Mouse (Mus musculus): ENCODE measurements around the gene Pik3r5. TPM values are rescaled to one million over a fixed set of nuclear protein-coding genes. Genes with fewer than 3 reads are reported as not detected.
A peak's percentile ranks its signal among the peaks of the same experiment; 100 is the strongest.

Pik3r5 gene
- 0.26 and 0.44 TPM in 2 replicates for polyA plus RNA-seq (2015; fragmentation: Nextera tagmentation; extraction: Ambion mirVana)

- WGBS: 11% methylated on average over 35 of the region's 35 CpGs
- peak; percentile 89 for ATAC-seq
- Histone ChIP-seq H3K27me3 (replicated peaks; ENCODE audit: control insufficient read depth, insufficient read depth, low read length) (0 out of 2 replicates have a peak, but pooled peaks cover 3% of the 10 kb centered on the region), H3K4me1 (ENCODE audit: control insufficient read depth, insufficient read depth, low read depth, low read length) (peaks cover 5% of the 10 kb centered on the region; the same call in 1 of the 2 replicates), H3K36me3 (ENCODE audit: control insufficient read depth, insufficient read depth, low read length) (no peaks in the 10 kb centered on the region), H3K4me2 (ENCODE audit: low read length) (peak within 1 kb of the TSS; percentile 69), H3K9ac (ENCODE audit: low read depth, low read length) (peak within 1 kb of the TSS; percentile 52), H3K9me3 (ENCODE audit: control insufficient read depth, low read length) (no peaks in the 10 kb centered on the region), H3K4me3 (ENCODE audit: low read length) (peak within 1 kb of the TSS; percentile 41), H3K27ac (ENCODE audit: low read depth, low read length) (no peak within 1 kb of the TSS)
Observed at GRCm38 (mm10) chr11:68431699-68432360, at the start of gene Pik3r5. TSS of gene Pik3r5 (plus strand) at chr11:68432121.

- Histone ChIP-seq H3K4me1 (ENCODE audit: control insufficient read depth, insufficient read depth, low read depth, low read length) (peaks cover 37% of the 10 kb centered on the region), H3K4me3 (ENCODE audit: low read length) (peak overlapping the region; percentile 14), H3K4me2 (ENCODE audit: low read length) (peak overlapping the region; percentile 78), H3K9me3 (ENCODE audit: control insufficient read depth, low read length) (no peaks in the 10 kb centered on the region), H3K27me3 (replicated peaks; ENCODE audit: control insufficient read depth, insufficient read depth, low read length) (peaks cover 5% of the 10 kb centered on the region; the same call in 1 of the 2 replicates), H3K36me3 (ENCODE audit: control insufficient read depth, insufficient read depth, low read length) (no peaks in the 10 kb centered on the region), H3K27ac (ENCODE audit: low read depth, low read length) (no peak overlapping the region), H3K9ac (ENCODE audit: low read depth, low read length) (no peak overlapping the region)
- ATAC-seq: no peak
- 13% methylated on average over 10 of the region's 10 CpGs for WGBS
Observed at GRCm38 (mm10) chr11:68383519-68383918, 48.4 kb upstream of the Pik3r5 start.

DNA sequence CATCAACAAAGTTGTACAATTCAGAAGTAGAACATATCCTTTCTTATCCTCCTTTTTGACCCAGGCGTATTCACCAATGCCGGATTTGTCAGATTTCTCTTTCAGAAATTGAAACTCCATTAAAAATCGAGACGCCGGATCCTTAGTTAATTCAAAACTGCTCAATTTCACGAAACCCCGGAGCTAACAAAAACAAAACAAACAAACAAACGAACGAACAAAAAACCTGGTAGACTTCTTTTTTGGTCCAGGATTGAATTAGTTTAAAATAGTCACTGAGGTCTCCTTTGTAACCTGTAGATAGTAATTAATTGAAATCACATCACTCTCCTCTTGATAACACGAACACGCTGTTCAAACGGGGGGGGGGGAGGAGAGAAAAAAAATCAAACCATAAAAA, 47.8 kb upstream of the Pik3r5 start:
- Histone ChIP-seq H3K9ac (ENCODE audit: low read depth, low read length) (no peak overlapping the region), H3K9me3 (ENCODE audit: control insufficient read depth, low read length) (no peaks in the 10 kb centered on the region), H3K4me1 (ENCODE audit: control insufficient read depth, insufficient read depth, low read depth, low read length) (peaks cover 31% of the 10 kb centered on the region), H3K27me3 (replicated peaks; ENCODE audit: control insufficient read depth, insufficient read depth, low read length) (peaks cover 5% of the 10 kb centered on the region; the same call in 1 of the 2 replicates), H3K36me3 (ENCODE audit: control insufficient read depth, insufficient read depth, low read length) (no peaks in the 10 kb centered on the region), H3K27ac (ENCODE audit: low read depth, low read length) (no peak overlapping the region), H3K4me2 (ENCODE audit: low read length) (peak overlapping the region; percentile 78), H3K4me3 (ENCODE audit: low read length) (peak overlapping the region; percentile 64)
- WGBS: 8% methylated on average over 12 of the region's 12 CpGs
- no peak for ATAC-seq

GRCm38 (mm10) chr11:68384592-68385020, 47.3 kb upstream of the Pik3r5 start:
- peak overlapping the region; percentile 64 for H3K4me3 ChIP-seq (ENCODE audit: low read length)
- peaks cover 9% of the 10 kb centered on the region; the same call in 1 of the 2 replicates for H3K27me3 ChIP-seq (replicated peaks; ENCODE audit: control insufficient read depth, insufficient read depth, low read length)
- no peak overlapping the region for H3K27ac ChIP-seq (ENCODE audit: low read depth, low read length)
- WGBS: 1% methylated on average over 26 of the region's 27 CpGs
- H3K9ac ChIP-seq (ENCODE audit: low read depth, low read length): peak overlapping the region; percentile 67
- ATAC-seq: no peak
- H3K4me1 ChIP-seq (ENCODE audit: control insufficient read depth, insufficient read depth, low read depth, low read length): peaks cover 30% of the 10 kb centered on the region
- no peaks in the 10 kb centered on the region for H3K36me3 ChIP-seq (ENCODE audit: control insufficient read depth, insufficient read depth, low read length)
- H3K4me2 ChIP-seq (ENCODE audit: low read length): peak overlapping the region; percentile 78
- H3K9me3 ChIP-seq (ENCODE audit: control insufficient read depth, low read length): no peaks in the 10 kb centered on the region

- H3K27ac ChIP-seq (ENCODE audit: low read depth, low read length): no peak overlapping the region; the same call in 1 of the 2 replicates
- H3K4me3 ChIP-seq (ENCODE audit: low read length): peak overlapping the region; percentile 64
- peak overlapping the region; percentile 67 for H3K9ac ChIP-seq (ENCODE audit: low read depth, low read length)
- H3K4me1 ChIP-seq (ENCODE audit: control insufficient read depth, insufficient read depth, low read depth, low read length): peaks cover 32% of the 10 kb centered on the region
- H3K27me3 ChIP-seq (replicated peaks; ENCODE audit: control insufficient read depth, insufficient read depth, low read length): peaks cover 9% of the 10 kb centered on the region; the same call in 1 of the 2 replicates
- under 1% methylated on average over 91 of the region's 94 CpGs for WGBS
- ATAC-seq: peak; percentile 41
- no peaks in the 10 kb centered on the region for H3K36me3 ChIP-seq (ENCODE audit: control insufficient read depth, insufficient read depth, low read length)
- no peaks in the 10 kb centered on the region for H3K9me3 ChIP-seq (ENCODE audit: control insufficient read depth, low read length)
- peak overlapping the region; percentile 78 for H3K4me2 ChIP-seq (ENCODE audit: low read length)
Observed at GRCm38 (mm10) chr11:68385021-68385821, 46.7 kb upstream of the Pik3r5 start.

DNA sequence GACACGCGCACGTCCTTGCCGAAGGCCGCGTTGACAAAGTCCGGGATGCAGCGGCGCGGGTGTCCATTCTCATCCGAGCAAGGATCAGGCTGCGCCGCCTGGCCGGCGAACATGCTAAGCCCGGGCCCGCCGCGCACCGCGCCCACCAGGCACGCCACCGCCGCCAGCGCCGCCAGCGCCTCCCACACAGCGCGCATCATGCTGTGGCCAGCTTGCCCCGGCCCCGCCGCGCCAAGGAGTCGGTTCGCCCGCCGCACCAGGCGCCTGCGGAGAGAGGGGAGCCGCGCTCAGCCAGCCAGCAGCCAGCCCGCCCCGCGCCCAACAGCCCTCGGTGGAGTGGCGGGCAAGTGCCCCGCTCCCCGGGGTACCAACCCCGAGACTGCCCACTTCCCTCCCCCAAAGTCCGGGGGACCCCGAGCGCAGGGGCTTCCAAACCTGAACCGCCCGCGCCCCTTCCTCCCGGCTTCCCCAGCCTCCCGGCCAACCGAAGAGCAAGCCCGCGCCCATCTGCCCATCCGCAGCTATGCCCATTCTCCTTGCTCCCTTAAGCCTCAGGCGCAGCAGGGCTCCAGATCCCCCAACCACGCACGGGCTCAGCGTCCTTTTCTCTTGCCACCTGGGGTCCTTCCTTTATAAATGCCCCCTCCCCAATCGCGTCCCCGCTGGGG, 45.9 kb upstream of the Pik3r5 start:
- 0% methylated on average over 44 of the region's 68 CpGs for WGBS
- Histone ChIP-seq H3K9me3 (ENCODE audit: control insufficient read depth, low read length) (no peaks in the 10 kb centered on the region), H3K27me3 (replicated peaks; ENCODE audit: control insufficient read depth, insufficient read depth, low read length) (peaks cover 17% of the 10 kb centered on the region), H3K27ac (ENCODE audit: low read depth, low read length) (peak overlapping the region; percentile 71), H3K36me3 (ENCODE audit: control insufficient read depth, insufficient read depth, low read length) (no peaks in the 10 kb centered on the region), H3K4me3 (ENCODE audit: low read length) (peak overlapping the region; percentile 64), H3K9ac (ENCODE audit: low read depth, low read length) (peak overlapping the region; percentile 67), H3K4me1 (ENCODE audit: control insufficient read depth, insufficient read depth, low read depth, low read length) (peaks cover 32% of the 10 kb centered on the region), H3K4me2 (ENCODE audit: low read length) (peak overlapping the region; percentile 78)
- ATAC-seq: peak; percentile 21

- under 1% methylated on average over 60 of the region's 90 CpGs for WGBS
- H3K9me3 ChIP-seq (ENCODE audit: control insufficient read depth, low read length): no peaks in the 10 kb centered on the region
- peak overlapping the region; percentile 67 for H3K9ac ChIP-seq (ENCODE audit: low read depth, low read length)
- H3K27me3 ChIP-seq (replicated peaks; ENCODE audit: control insufficient read depth, insufficient read depth, low read length): peaks cover 23% of the 10 kb centered on the region
- H3K4me1 ChIP-seq (ENCODE audit: control insufficient read depth, insufficient read depth, low read depth, low read length): peaks cover 32% of the 10 kb centered on the region
- H3K4me3 ChIP-seq (ENCODE audit: low read length): peak overlapping the region; percentile 64
- H3K4me2 ChIP-seq (ENCODE audit: low read length): peak overlapping the region; percentile 78
- H3K27ac ChIP-seq (ENCODE audit: low read depth, low read length): peak overlapping the region; percentile 71
- ATAC-seq: peak; percentile 77
- H3K36me3 ChIP-seq (ENCODE audit: control insufficient read depth, insufficient read depth, low read length): no peaks in the 10 kb centered on the region
Observed at GRCm38 (mm10) chr11:68386589-68387440, 45.1 kb upstream of the Pik3r5 start.

DNA sequence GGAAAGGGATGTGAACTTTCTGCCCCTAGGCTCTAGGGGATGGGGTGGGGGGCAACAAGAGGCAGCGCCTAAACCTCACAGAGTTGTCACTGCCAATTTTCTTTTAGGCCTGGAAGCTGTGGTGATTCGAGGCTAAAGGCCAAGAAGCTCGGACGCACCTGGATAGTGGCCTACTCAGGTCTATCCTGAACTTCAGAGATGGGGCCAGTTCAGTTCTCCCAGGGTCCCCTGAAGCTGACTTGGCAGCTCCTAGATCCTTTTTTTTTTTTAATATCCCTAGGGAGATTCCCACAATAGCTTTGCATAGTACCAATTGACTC, 44.5 kb upstream of the Pik3r5 start:
- WGBS: 18% methylated on average over 4 of the region's 4 CpGs
- Histone ChIP-seq H3K27me3 (replicated peaks; ENCODE audit: control insufficient read depth, insufficient read depth, low read length) (peaks cover 27% of the 10 kb centered on the region), H3K9me3 (ENCODE audit: control insufficient read depth, low read length) (no peaks in the 10 kb centered on the region), H3K9ac (ENCODE audit: low read depth, low read length) (peak overlapping the region; percentile 67), H3K27ac (ENCODE audit: low read depth, low read length) (peak overlapping the region; percentile 66), H3K4me3 (ENCODE audit: low read length) (peak overlapping the region; percentile 64), H3K4me1 (ENCODE audit: control insufficient read depth, insufficient read depth, low read depth, low read length) (peaks cover 32% of the 10 kb centered on the region), H3K36me3 (ENCODE audit: control insufficient read depth, insufficient read depth, low read length) (no peaks in the 10 kb centered on the region), H3K4me2 (ENCODE audit: low read length) (peak overlapping the region; percentile 78)
- no peak for ATAC-seq

All from hindbrain, embryonic 16.5 days (tissue).